Mouse (Mus musculus) olfactory bulb, adult 2 months (tissue): Measurements from ENCODE around the gene Cacna2d2. TPM values are rescaled to one million over a fixed set of nuclear protein-coding genes. Genes with fewer than 3 reads are reported as not detected.

ENCODE experiments used
- H3K27ac ChIP-seq: fragments of 200-500 bp; 2 replicates; pipeline ENCODE4 v1.5.1; 2012; ENCODE audit warnings: low read depth, low read length; ENCODE audit not compliant: insufficient read depth
- H3K4me1 ChIP-seq: fragments of 200-500 bp; 2 replicates; pipeline ENCODE4 v1.6.1; 2012; ENCODE audit warnings: low read length; ENCODE audit not compliant: control insufficient read depth, insufficient read depth
- H3K4me3 ChIP-seq: fragments of 200-500 bp; 2 replicates; pipeline ENCODE4 v1.5.1; 2012; ENCODE audit warnings: mild to moderate bottlenecking, low read depth, low read length, moderate library complexity; ENCODE audit not compliant: insufficient read depth
- CTCF ChIP-seq: fragments of 200-500 bp; IDR thresholded peaks from 2 replicates; pipeline ENCODE4 v1.5.1; 2012; ENCODE audit warnings: low read depth, mild to moderate bottlenecking, low read length, moderate library complexity; ENCODE audit not compliant: insufficient read depth
- POLR2A ChIP-seq: fragments of 200-500 bp; IDR thresholded peaks from 2 replicates; pipeline ENCODE4 v1.6.1; 2012; ENCODE audit warnings: mild to moderate bottlenecking, low read depth, low read length, moderate library complexity; ENCODE audit not compliant: insufficient read depth
- WGBS: fragments of 180-500 bp; shearing (Covaris S2); methylation state at CpG from one replicate; pipeline ENCODE4 v1.1.7; 2018; 5-methylcytosine and 5-hydroxymethylcytosine counted together
- polyA plus RNA-seq: library from polyadenylated mRNA; stranded (reverse); fragments of >200 nt; gene quantifications from 2 replicates; pipeline ENCODE4 v1.2.4, GENCODE M21; 2012; ENCODE audit warnings: low replicate concordance; ENCODE audit not compliant: missing spikeins, insufficient read depth, insufficient read length

Gene Cacna2d2
- polyA plus RNA-seq, 1 experiment, result not detected

- H3K4me3 ChIP-seq, result no peak overlapping the region
- H3K27ac ChIP-seq, result no peak overlapping the region
- TF ChIP-seq POLR2A, result no peak
- TF ChIP-seq CTCF, result no peak
- H3K4me1 ChIP-seq, result peaks cover 18% of the 10 kb centered on the region
- WGBS, result 98% methylated on average over 9 of the region's 9 CpGs
Measured at GRCm38 (mm10) chr9:107482004-107482403, 82.6 kb downstream of the Cacna2d2 start.

GRCm38 (mm10) chr9:107482770-107483169 lies 83.4 kb downstream of the Cacna2d2 start:
- WGBS, result 84% methylated on average over 4 of the region's 4 CpGs
- no peak for TF ChIP-seq CTCF
- no peak for TF ChIP-seq POLR2A
- H3K27ac ChIP-seq, result no peak overlapping the region
- peaks cover 18% of the 10 kb centered on the region for H3K4me1 ChIP-seq
- no peak overlapping the region for H3K4me3 ChIP-seq

GRCm38 (mm10) chr9:107483714-107484113 lies 84.3 kb downstream of the Cacna2d2 start:
- Histone ChIP-seq H3K4me1 (peaks cover 18% of the 10 kb centered on the region), H3K27ac (no peak overlapping the region), H3K4me3 (no peak overlapping the region)
- 90% methylated on average over 5 of the region's 5 CpGs for WGBS
- no peak for TF ChIP-seq POLR2A
- TF ChIP-seq CTCF, result no peak

- 27% methylated on average over 17 of the region's 17 CpGs for WGBS
- no peak overlapping the region for H3K27ac ChIP-seq
- peaks cover 18% of the 10 kb centered on the region for H3K4me1 ChIP-seq
- no peak overlapping the region for H3K4me3 ChIP-seq
- no peak for TF ChIP-seq POLR2A
- TF ChIP-seq CTCF, result no peak
Measured at GRCm38 (mm10) chr9:107484302-107484701, 84.9 kb downstream of the Cacna2d2 start.

- 56% methylated on average over 6 of the region's 6 CpGs for WGBS
- TF ChIP-seq CTCF (no peak), POLR2A (no peak)
- Histone ChIP-seq H3K4me1 (peaks cover 18% of the 10 kb centered on the region), H3K27ac (no peak overlapping the region), H3K4me3 (no peak overlapping the region)
Measured at GRCm38 (mm10) chr9:107484766-107485165, 85.4 kb downstream of the Cacna2d2 start.

- no peak for TF ChIP-seq CTCF
- TF ChIP-seq POLR2A, result no peak
- Histone ChIP-seq H3K4me1 (peaks cover 13% of the 10 kb centered on the region), H3K4me3 (no peak overlapping the region), H3K27ac (no peak overlapping the region)
- WGBS, result 55% methylated on average over 10 of the region's 10 CpGs
Measured at GRCm38 (mm10) chr9:107486086-107486485, 86.7 kb downstream of the Cacna2d2 start.

- Histone ChIP-seq H3K4me3 (no peak overlapping the region), H3K27ac (no peak overlapping the region), H3K4me1 (peaks cover 13% of the 10 kb centered on the region)
- TF ChIP-seq POLR2A, result no peak
- no peak for TF ChIP-seq CTCF
- 83% methylated on average over 6 of the region's 6 CpGs for WGBS
Measured at GRCm38 (mm10) chr9:107486507-107487225, 87.3 kb downstream of the Cacna2d2 start.

- Histone ChIP-seq H3K4me3 (no peak overlapping the region), H3K27ac (no peak overlapping the region), H3K4me1 (peaks cover 4% of the 10 kb centered on the region; the same call in 1 of the 2 replicates)
- TF ChIP-seq CTCF, result no peak
- 41% methylated on average over 8 of the region's 8 CpGs for WGBS
Measured at GRCm38 (mm10) chr9:107490146-107490545, 90.7 kb downstream of the Cacna2d2 start.

- WGBS, result 77% methylated on average over 6 of the region's 6 CpGs
- TF ChIP-seq CTCF (no peak), POLR2A (no peak)
Measured at GRCm38 (mm10) chr9:107490625-107491024, 91.2 kb downstream of the Cacna2d2 start.

GRCm38 (mm10) chr9:107493511-107493910 lies 94.1 kb downstream of the Cacna2d2 start:
- TF ChIP-seq CTCF (no peak), POLR2A (no peak)
- 63% methylated on average over 1 of the region's 1 CpGs for WGBS

More at GRCm38 (mm10) chr9:107490625-107491024, 91.2 kb downstream of the Cacna2d2 start:
- Histone ChIP-seq H3K4me1 (peaks cover 4% of the 10 kb centered on the region; the same call in 1 of the 2 replicates), H3K4me3 (no peak overlapping the region), H3K27ac (no peak overlapping the region)

GRCm38 (mm10) chr9:107494238-107494637 lies 94.8 kb downstream of the Cacna2d2 start:
- WGBS, result 75% methylated on average over 12 of the region's 12 CpGs
- H3K27ac ChIP-seq, result no peak overlapping the region
- no peak for TF ChIP-seq CTCF
- TF ChIP-seq POLR2A, result no peak

More at GRCm38 (mm10) chr9:107493511-107493910, 94.1 kb downstream of the Cacna2d2 start:
- no peaks in the 10 kb centered on the region for H3K4me1 ChIP-seq
- no peak overlapping the region for H3K27ac ChIP-seq
- H3K4me3 ChIP-seq, result no peak overlapping the region

More at GRCm38 (mm10) chr9:107494238-107494637, 94.8 kb downstream of the Cacna2d2 start:
- Histone ChIP-seq H3K4me3 (no peak overlapping the region), H3K4me1 (no peaks in the 10 kb centered on the region)
